In genomic region chr2:152345393-152345792, GRCm38 (mm10) we compare ENCODE assay signal across 15 mouse cellular contexts. TPM values are rescaled to one million over a fixed set of nuclear protein-coding genes. Genes with fewer than 3 reads are reported as not detected.
"Had no signal": no experiment of that assay in that cellular context is flagged by ENCODE, and none has a peak within 500 bp of the region (broad histone marks: within the 10 kb centered on the region; RNA-seq: fewer than 3 reads in every experiment).

No protein-coding gene starts in this region.

- H3K4me2 ChIP-seq: kidney, embryonic 15.5 days; liver, embryonic 11.5 days; midbrain, embryonic 13.5 days had no signal

- H3K9me3 ChIP-seq: kidney, embryonic 15.5 days; limb, embryonic 10.5 days; lung, embryonic 15.5 days; midbrain, embryonic 13.5 days; neural tube, embryonic 15.5 days had no signal

- H3K27ac ChIP-seq: kidney, embryonic 15.5 days; left cerebral cortex, adult 2 months; limb, embryonic 10.5 days; lung, embryonic 15.5 days; midbrain, embryonic 13.5 days; neural tube, embryonic 15.5 days; stomach, postnatal 0 days had no signal

- DNase-seq: kidney, postnatal 14 days; right cerebral cortex, adult 18-20 months; right cerebral cortex, postnatal 25 days; thymus, adult 2 months; thymus, postnatal 25 days had no signal

- H3K9ac ChIP-seq: kidney, embryonic 15.5 days; lung, embryonic 15.5 days; midbrain, embryonic 13.5 days; neural tube, embryonic 15.5 days had no signal

- ATAC-seq: midbrain, embryonic 13.5 days had no signal

- H3K4me3 ChIP-seq: kidney, embryonic 15.5 days; left cerebral cortex, adult 2 months; limb, embryonic 10.5 days; lung, embryonic 15.5 days; neural tube, embryonic 15.5 days had no signal

- H3K27me3 ChIP-seq: lung, embryonic 15.5 days had no signal

- H3K36me3 ChIP-seq: kidney, embryonic 15.5 days; limb, embryonic 10.5 days; lung, embryonic 15.5 days; midbrain, embryonic 13.5 days; neural tube, embryonic 15.5 days had no signal

RNA-seq across cellular contexts. Expression of gene Nrsn2, which starts 31.0 kb away (rescaled TPM):
- polyA plus RNA-seq: liver, embryonic 16.5 days; urinary bladder, adult 2 months had no signal
